Mouse (Mus musculus): ENCODE results near the gene Pak3. TPM values are rescaled to one million over a fixed set of nuclear protein-coding genes. Genes with fewer than 3 reads are reported as not detected.

The Pak3 gene
- polyA plus RNA-seq, 1 experiment from 2014 or later: 4.8 TPM

DNA sequence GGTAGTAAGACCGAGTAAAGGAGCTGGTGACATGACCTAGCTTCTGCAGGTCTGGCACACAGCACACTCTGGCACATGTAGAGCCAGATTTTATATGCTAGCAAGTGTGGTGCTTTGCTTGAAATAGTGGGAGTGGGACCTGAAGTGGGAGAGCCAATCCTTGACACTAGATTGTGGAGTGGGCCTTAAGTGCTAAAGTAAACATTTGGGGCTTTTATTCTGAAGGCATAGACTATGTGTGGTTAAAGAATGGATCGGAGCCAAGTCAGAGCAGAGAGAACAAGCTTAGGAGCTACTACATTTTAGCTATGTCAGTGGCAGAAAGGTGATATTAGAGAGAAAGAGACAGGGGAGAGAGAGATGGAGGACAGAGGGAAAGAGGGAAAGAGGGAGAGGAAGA lies 61.5 kb downstream of the Pak3 start:
- no peak overlapping the region for H3K9ac ChIP-seq
- 78% methylated on average over 2 of the region's 2 CpGs for WGBS
- no peak overlapping the region for H3K27ac ChIP-seq
- H3K4me2 ChIP-seq: no peak overlapping the region
- H3K4me3 ChIP-seq (replicated peaks): no peak overlapping the region
- no peak for ATAC-seq (replicated peaks; ENCODE audit: low FRiP score)
- no peaks in the 10 kb centered on the region for H3K4me1 ChIP-seq
- H3K27me3 ChIP-seq: peaks cover 24% of the 10 kb centered on the region
- no peaks in the 10 kb centered on the region for H3K36me3 ChIP-seq
- no peaks in the 10 kb centered on the region for H3K9me3 ChIP-seq (replicated peaks)

DNA sequence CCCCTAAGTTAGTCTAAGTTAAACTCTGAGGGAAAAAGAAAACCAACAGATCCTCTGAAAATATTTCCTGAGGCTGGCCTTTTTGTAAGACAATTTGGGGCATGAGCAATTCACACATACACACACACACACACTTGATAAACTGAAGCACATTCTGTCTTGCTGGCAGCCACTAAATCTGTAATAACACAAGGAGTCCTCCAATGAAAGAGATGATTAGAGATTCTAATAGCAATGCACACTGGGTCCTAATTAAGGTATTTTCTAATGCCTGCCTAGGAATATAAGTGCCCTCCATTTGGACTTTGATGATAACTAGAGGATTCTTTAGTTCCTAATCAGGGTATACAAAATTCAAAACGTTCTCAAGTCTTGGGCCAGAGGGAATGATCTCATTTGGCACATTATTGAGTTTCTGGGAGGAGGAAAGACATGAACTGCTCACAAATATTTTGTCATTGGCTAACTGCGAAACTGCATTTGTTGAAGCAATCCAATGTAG lies 62.1 kb downstream of the Pak3 start:
- peaks cover 28% of the 10 kb centered on the region for H3K27me3 ChIP-seq
- H3K4me3 ChIP-seq (replicated peaks): no peak overlapping the region
- no peaks in the 10 kb centered on the region for H3K36me3 ChIP-seq
- no peak overlapping the region for H3K27ac ChIP-seq
- H3K4me2 ChIP-seq: no peak overlapping the region
- no peak overlapping the region for H3K9ac ChIP-seq
- H3K9me3 ChIP-seq (replicated peaks): no peaks in the 10 kb centered on the region
- ATAC-seq (replicated peaks; ENCODE audit: low FRiP score): no peak
- H3K4me1 ChIP-seq: no peaks in the 10 kb centered on the region
- WGBS: 63% methylated on average over 2 of the region's 2 CpGs

- Histone ChIP-seq H3K9ac (no peak overlapping the region), H3K27me3 (peaks cover 30% of the 10 kb centered on the region), H3K27ac (no peak overlapping the region), H3K4me2 (no peak overlapping the region), H3K4me3 (replicated peaks) (no peak overlapping the region), H3K9me3 (replicated peaks) (no peaks in the 10 kb centered on the region), H3K4me1 (no peaks in the 10 kb centered on the region), H3K36me3 (no peaks in the 10 kb centered on the region)
- 48% methylated on average over 5 of the region's 5 CpGs for whole genome bisulfite sequencing
- ATAC-seq (replicated peaks; ENCODE audit: low FRiP score): no peak
These were observed 88.6 kb downstream of the Pak3 start for GRCm38 (mm10) chrX:143606877-143607449.

DNA sequence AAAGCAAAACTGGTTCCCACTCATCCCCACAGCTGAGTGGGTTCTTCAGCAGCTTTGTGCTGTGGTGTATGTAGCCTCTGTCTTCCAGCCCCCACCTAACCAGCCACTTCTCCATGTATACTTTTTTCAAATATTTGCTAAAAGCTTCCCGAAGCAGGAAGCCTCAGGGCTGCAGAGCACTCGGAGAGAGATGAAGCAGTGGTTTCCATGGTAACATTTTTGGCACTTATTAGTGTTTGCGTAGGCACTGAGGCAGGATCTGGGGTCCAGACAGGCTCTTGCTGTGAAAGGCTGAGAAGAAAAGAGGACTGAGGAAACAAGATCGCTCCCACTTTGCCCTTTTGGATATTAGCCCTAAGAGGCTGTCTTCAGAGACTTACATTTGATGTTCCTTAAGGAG lies 100.3 kb downstream of the Pak3 start:
- H3K36me3 ChIP-seq: no peaks in the 10 kb centered on the region
- H3K9ac ChIP-seq: no peak overlapping the region
- no peaks in the 10 kb centered on the region for H3K4me1 ChIP-seq
- no peak overlapping the region for H3K4me2 ChIP-seq
- no peak overlapping the region for H3K27ac ChIP-seq
- no peak for ATAC-seq (replicated peaks; ENCODE audit: low FRiP score)
- H3K4me3 ChIP-seq (replicated peaks): no peak overlapping the region
- H3K9me3 ChIP-seq (replicated peaks): no peaks in the 10 kb centered on the region
- 67% methylated on average over 4 of the region's 4 CpGs for WGBS
- peaks cover 27% of the 10 kb centered on the region for H3K27me3 ChIP-seq

GRCm38 (mm10) chrX:143627767-143628166 lies 109.4 kb downstream of the Pak3 start:
- Histone ChIP-seq H3K27ac (no peak overlapping the region), H3K36me3 (no peaks in the 10 kb centered on the region), H3K4me2 (no peak overlapping the region), H3K9me3 (replicated peaks) (no peaks in the 10 kb centered on the region), H3K9ac (no peak overlapping the region), H3K4me3 (replicated peaks) (no peak overlapping the region), H3K4me1 (no peaks in the 10 kb centered on the region), H3K27me3 (peaks cover 39% of the 10 kb centered on the region)
- WGBS: 86% methylated on average over 5 of the region's 5 CpGs
- no peak for ATAC-seq (replicated peaks; ENCODE audit: low FRiP score)

DNA sequence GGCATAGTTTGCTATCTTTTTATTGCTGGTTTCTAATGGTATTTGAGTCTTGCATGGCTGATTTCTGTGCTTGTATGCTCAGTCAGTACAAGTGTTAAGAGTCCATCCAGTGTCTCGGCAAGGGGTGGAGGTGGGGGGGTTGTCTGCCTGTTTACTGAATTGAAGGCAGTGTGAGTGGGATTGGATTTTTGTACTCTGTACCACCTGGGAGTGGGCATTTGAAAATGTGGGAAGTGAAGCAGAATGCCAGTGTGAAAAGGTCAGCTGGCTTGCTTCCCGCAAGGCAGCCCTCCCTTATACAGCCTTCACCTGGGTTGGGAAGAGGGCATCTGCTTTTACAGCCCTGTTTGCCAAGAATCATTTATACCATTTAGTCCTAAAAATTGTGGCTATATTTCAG lies 125.5 kb downstream of the Pak3 start:
- Histone ChIP-seq H3K27ac (no peak overlapping the region), H3K27me3 (peaks cover 30% of the 10 kb centered on the region; the same call in 1 of the 2 replicates), H3K4me1 (no peaks in the 10 kb centered on the region), H3K4me2 (no peak overlapping the region), H3K4me3 (replicated peaks) (no peak overlapping the region), H3K9me3 (replicated peaks) (no peaks in the 10 kb centered on the region), H3K9ac (no peak overlapping the region), H3K36me3 (no peaks in the 10 kb centered on the region)
- ATAC-seq (replicated peaks; ENCODE audit: low FRiP score): no peak
- WGBS: 69% methylated on average over 2 of the region's 2 CpGs

DNA sequence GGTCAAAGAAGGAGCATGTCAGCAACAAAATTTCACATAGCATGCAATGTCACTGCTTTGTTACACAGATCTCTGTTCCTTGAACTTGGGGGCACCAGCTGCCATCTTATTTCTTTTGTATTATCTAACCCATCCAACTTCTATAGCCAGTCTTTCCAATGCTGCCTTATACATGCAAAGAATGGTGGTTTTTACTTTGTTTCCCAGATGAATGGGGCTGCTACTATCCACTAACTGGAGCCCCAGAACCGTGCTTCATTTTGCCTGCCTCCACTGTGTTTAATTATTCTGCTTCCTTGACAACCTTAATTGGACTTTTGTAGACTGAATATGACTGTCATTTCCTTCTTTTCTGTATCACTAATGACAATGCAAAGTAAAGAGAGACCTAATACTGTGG lies 126.4 kb downstream of the Pak3 start:
- H3K9ac ChIP-seq: no peak overlapping the region
- H3K27me3 ChIP-seq: peaks cover 34% of the 10 kb centered on the region; the same call in 1 of the 2 replicates
- 70% methylated on average over 1 of the region's 1 CpGs for WGBS
- H3K4me3 ChIP-seq (replicated peaks): no peak overlapping the region
- ATAC-seq (replicated peaks; ENCODE audit: low FRiP score): no peak
- no peak overlapping the region for H3K4me2 ChIP-seq
- no peaks in the 10 kb centered on the region for H3K4me1 ChIP-seq
- no peaks in the 10 kb centered on the region for H3K36me3 ChIP-seq
- no peak overlapping the region for H3K27ac ChIP-seq
- no peaks in the 10 kb centered on the region for H3K9me3 ChIP-seq (replicated peaks)

- Histone ChIP-seq H3K9ac (no peak overlapping the region), H3K4me3 (replicated peaks) (no peak overlapping the region), H3K27me3 (peaks cover 55% of the 10 kb centered on the region), H3K4me1 (no peaks in the 10 kb centered on the region), H3K27ac (no peak overlapping the region), H3K36me3 (no peaks in the 10 kb centered on the region), H3K9me3 (replicated peaks) (no peaks in the 10 kb centered on the region), H3K4me2 (no peak overlapping the region)
- no peak for ATAC-seq (replicated peaks; ENCODE audit: low FRiP score)
- 47% methylated on average over 9 of the region's 9 CpGs for WGBS
These were observed 136.2 kb downstream of the Pak3 start for GRCm38 (mm10) chrX:143654308-143655176.

GRCm38 (mm10) chrX:143655177-143655492 lies 136.7 kb downstream of the Pak3 start:
- Histone ChIP-seq H3K4me1 (no peaks in the 10 kb centered on the region), H3K36me3 (no peaks in the 10 kb centered on the region), H3K9me3 (replicated peaks) (no peaks in the 10 kb centered on the region), H3K4me3 (replicated peaks) (no peak overlapping the region), H3K27me3 (peaks cover 55% of the 10 kb centered on the region), H3K4me2 (no peak overlapping the region), H3K27ac (no peak overlapping the region), H3K9ac (no peak overlapping the region)
- 29% methylated on average over 3 of the region's 3 CpGs for WGBS
- no peak for ATAC-seq (replicated peaks; ENCODE audit: low FRiP score)

DNA sequence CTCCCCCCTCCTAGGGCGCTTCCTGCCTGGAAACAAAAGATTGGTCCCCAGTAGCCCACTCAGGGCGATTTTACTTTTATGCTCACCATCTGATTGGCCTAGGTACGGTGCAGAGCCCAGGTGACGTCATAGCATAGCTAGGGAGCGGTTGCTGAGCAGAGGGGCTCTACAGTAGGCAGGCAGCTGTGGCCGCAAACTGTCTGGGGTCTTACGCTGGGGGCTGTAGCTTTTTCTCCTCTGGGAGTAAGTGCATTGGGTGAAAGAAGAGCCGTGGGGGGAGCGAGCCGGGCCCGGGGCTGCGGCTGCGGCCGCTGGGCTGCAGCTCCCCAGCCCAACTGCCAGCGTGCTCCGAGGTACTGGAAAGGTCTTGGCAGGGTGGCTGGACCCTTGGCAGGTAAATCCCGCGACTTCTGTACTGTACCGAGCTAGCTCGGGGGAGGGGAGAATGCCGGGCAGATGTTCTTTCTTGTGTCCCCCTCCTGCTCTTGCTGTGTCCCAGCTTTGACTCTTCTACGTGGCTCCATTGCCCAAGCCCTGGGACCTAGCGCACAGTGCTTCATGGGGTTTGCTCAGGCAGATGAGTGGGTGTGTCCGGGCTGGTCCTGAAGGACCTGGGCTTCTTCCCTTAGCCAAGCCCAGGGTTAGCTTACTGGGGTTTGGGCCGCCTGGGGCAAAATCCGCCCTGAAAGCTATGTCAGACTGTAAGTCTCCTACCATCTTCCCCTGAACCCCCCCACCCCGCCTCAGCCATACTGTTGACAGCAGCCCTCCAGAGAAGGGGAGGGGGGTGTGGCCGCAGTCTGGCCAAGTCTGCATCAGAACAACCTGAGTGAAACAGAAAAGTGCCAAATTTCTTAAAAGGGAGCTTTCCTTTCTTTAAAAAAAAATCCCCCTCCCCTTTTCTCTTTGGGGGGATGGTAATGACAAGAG lies 146.1 kb downstream of the Pak3 start:
- peak; percentile 99 for ATAC-seq (replicated peaks; ENCODE audit: low FRiP score)
- H3K27me3 ChIP-seq: peaks cover 39% of the 10 kb centered on the region
- no peak overlapping the region for H3K27ac ChIP-seq
- WGBS: 20% methylated on average over 28 of the region's 28 CpGs
- no peaks in the 10 kb centered on the region for H3K9me3 ChIP-seq (replicated peaks)
- H3K4me1 ChIP-seq: no peaks in the 10 kb centered on the region
- H3K4me2 ChIP-seq: peak overlapping the region; percentile 71
- H3K4me3 ChIP-seq (replicated peaks): peak overlapping the region; percentile 51
- no peaks in the 10 kb centered on the region for H3K36me3 ChIP-seq
- H3K9ac ChIP-seq: peak overlapping the region; percentile 33

DNA sequence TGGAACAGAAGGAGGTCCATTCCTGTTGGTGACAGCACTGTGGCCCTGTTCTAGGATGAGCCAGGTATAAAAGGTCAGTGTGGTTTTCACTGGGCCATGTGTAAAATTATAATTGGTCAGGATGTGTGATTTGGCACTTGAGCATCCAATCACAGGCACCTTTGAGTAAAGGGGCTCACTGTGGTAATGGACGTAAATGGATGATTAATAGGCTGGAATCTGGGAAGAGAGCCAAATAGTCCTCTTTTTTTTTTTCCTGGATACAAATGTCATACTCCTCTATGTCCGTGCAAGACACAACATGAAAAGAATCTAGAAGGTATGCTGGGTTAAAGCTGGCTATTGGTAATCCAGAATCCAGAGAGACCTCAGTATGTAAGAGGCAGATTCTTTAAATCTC lies 147.4 kb downstream of the Pak3 start:
- 35% methylated on average over 2 of the region's 2 CpGs for WGBS
- Histone ChIP-seq H3K4me1 (no peaks in the 10 kb centered on the region), H3K9me3 (replicated peaks) (no peaks in the 10 kb centered on the region), H3K27me3 (peaks cover 39% of the 10 kb centered on the region), H3K36me3 (no peaks in the 10 kb centered on the region), H3K4me2 (no peak overlapping the region), H3K9ac (no peak overlapping the region), H3K27ac (no peak overlapping the region), H3K4me3 (replicated peaks) (no peak overlapping the region)
- no peak for ATAC-seq (replicated peaks; ENCODE audit: low FRiP score)

DNA sequence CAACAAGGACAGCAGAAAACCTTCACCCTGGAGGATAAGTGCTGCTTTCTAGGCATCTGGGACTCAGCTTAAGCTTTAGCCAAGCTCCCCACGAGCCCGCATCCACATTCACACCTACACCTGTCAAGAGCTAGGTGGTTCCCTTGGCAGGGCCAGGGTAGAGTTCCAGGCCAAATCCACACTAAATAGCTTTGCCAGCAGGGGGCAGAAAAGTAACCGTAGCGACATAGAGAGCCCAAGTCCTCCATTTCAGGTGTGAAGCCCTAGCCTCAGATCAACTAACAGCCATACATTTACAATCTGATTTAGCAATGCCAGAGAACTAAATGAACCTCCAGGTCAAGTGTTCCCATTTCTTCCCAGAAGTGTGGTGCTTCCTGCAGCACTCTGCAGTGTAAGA lies 148.6 kb downstream of the Pak3 start:
- Histone ChIP-seq H3K4me2 (no peak overlapping the region), H3K4me1 (no peaks in the 10 kb centered on the region), H3K36me3 (no peaks in the 10 kb centered on the region), H3K4me3 (replicated peaks) (no peak overlapping the region), H3K27me3 (peaks cover 41% of the 10 kb centered on the region), H3K9ac (no peak overlapping the region), H3K27ac (no peak overlapping the region), H3K9me3 (replicated peaks) (no peaks in the 10 kb centered on the region)
- no peak for ATAC-seq (replicated peaks; ENCODE audit: low FRiP score)
- WGBS: 45% methylated on average over 4 of the region's 4 CpGs
